In the genomic region with DNA sequence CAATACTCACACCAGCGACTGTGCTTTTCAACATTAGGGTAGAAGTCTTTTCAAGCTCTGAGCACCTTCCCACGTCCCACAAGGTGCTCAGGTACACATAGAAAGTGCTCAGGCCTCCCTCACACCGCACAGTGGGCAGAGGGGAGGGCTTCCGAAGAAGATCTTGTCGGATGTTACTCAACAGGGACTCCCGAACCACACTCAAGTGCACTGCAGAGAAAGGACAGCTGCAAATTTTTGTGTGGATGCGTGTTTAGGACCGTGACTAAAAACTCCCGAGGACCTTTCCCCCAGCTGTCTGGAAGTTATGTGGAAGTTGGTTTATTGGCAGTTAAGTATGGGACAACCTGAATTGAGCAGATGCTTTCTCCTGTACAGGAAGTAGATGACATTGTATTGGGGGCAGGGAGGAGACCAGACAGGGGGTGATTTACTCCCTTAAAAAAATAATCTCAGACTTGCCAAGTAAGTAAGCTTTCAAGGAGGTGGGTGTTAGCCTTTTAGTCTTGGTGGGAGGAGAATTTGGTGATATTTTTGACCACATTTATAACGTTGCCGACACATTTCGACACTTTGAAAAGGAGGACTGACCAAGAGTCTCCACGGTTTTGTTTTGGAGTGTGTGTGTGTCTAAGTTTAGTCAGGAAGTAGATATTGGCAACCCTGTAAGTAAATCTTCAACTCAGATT, we compare ENCODE assay signal across 10 mouse cellular contexts. TPM values are rescaled to one million over a fixed set of nuclear protein-coding genes. Genes with fewer than 3 reads are reported as not detected.
A peak's percentile ranks its signal among the peaks of the same experiment; 100 is the strongest.
DNase-seq lines count a peak whose midpoint lies in the region; ATAC-seq lines count a peak whose summit lies in the region.
"Had no signal": no experiment of that assay in that cellular context is flagged by ENCODE, and none has a peak within 500 bp of the region (broad histone marks: within the 10 kb centered on the region; RNA-seq: fewer than 3 reads in every experiment).

No protein-coding gene starts in this region.

- no peaks in the 10 kb centered on the region for H3K9me3 ChIP-seq in heart, embryonic 10.5 days
- no peaks in the 10 kb centered on the region for H3K9me3 ChIP-seq in forebrain, embryonic 11.5 days (ENCODE audit: control insufficient read depth, low read length)
- no peaks in the 10 kb centered on the region for H3K9me3 ChIP-seq in limb, embryonic 15.5 days

- no peaks in the 10 kb centered on the region for H3K36me3 ChIP-seq in heart, embryonic 10.5 days
- no peaks in the 10 kb centered on the region for H3K36me3 ChIP-seq in forebrain, embryonic 11.5 days (ENCODE audit: control insufficient read depth, insufficient read depth, low read length)
- no peaks in the 10 kb centered on the region; the same call in 1 of the 2 replicates for H3K36me3 ChIP-seq in limb, embryonic 15.5 days

- H3K4me3 ChIP-seq in heart, embryonic 10.5 days, result peak overlapping the region; percentile 19; the same call in 1 of the 2 replicates
- no peak overlapping the region for H3K4me3 ChIP-seq in forebrain, embryonic 11.5 days (ENCODE audit: low read depth, low read length)
- H3K4me3 ChIP-seq in limb, embryonic 15.5 days, result peak overlapping the region; percentile 1; the same call in 1 of the 2 replicates

- no peak for ATAC-seq in forebrain, embryonic 11.5 days (replicated peaks; ENCODE audit: low FRiP score)
- ATAC-seq in limb, embryonic 15.5 days (ENCODE audit: insufficient number of reproducible peaks, low FRiP score, low TSS enrichment, low read depth), result no peak

- peak overlapping the region; percentile 3; the same call in 1 of the 2 replicates for H3K9ac ChIP-seq in forebrain, embryonic 11.5 days (ENCODE audit: low read length)
- no peak overlapping the region for H3K9ac ChIP-seq in limb, embryonic 15.5 days

- DNase-seq in heart, embryonic 10.5 days (ENCODE audit: low spot score), result no peak
- DNase-seq in heart, postnatal 25 days (ENCODE audit: low spot score), result no peak
- DNase-seq in 3T3-L1 (ENCODE audit: low read depth, low spot score), result peak; percentile 76
- no peak for DNase-seq in forebrain, embryonic 11.5 days (ENCODE audit: low spot score)
- DNase-seq in cerebellum, adult 9-11 months, result no peak
- no peak for DNase-seq in layer of hippocampus, adult 11-12 months (ENCODE audit: low spot score)
- DNase-seq in adrenal gland, postnatal 10 days, result no peak
- DNase-seq: adrenal gland, postnatal 36 days had no signal

- intact Hi-C loops in heart, postnatal 25 days (cut with DNase I), result loop anchor here (10.0 kb wide), 1 partner anchor 413 kb away; no protein-coding TSS in a partner anchor

- H3K27ac ChIP-seq in heart, embryonic 10.5 days, result peak overlapping the region; percentile 74; the same call in 1 of the 2 replicates
- no peak overlapping the region for H3K27ac ChIP-seq in forebrain, embryonic 11.5 days (ENCODE audit: low read depth, low read length)
- H3K27ac ChIP-seq in limb, embryonic 15.5 days, result peak overlapping the region; percentile 64

- no peaks in the 10 kb centered on the region for H3K27me3 ChIP-seq in heart, embryonic 10.5 days (ENCODE audit: insufficient read depth, poor library complexity, severe bottlenecking)
- H3K27me3 ChIP-seq in forebrain, embryonic 11.5 days (ENCODE audit: control insufficient read depth, insufficient read depth, low read length), result no peaks in the 10 kb centered on the region
- no peaks in the 10 kb centered on the region for H3K27me3 ChIP-seq in limb, embryonic 15.5 days

- peaks cover 81% of the 10 kb centered on the region for H3K4me1 ChIP-seq in heart, embryonic 10.5 days
- peaks cover 51% of the 10 kb centered on the region for H3K4me1 ChIP-seq in forebrain, embryonic 11.5 days (replicated peaks; ENCODE audit: control insufficient read depth, insufficient read depth, low read length)
- peaks cover 70% of the 10 kb centered on the region for H3K4me1 ChIP-seq in limb, embryonic 15.5 days

- peak overlapping the region; percentile 40 for H3K4me2 ChIP-seq in forebrain, embryonic 11.5 days (ENCODE audit: low read depth, low read length, severe bottlenecking)
- peak overlapping the region; percentile 37 for H3K4me2 ChIP-seq in limb, embryonic 15.5 days

- 21% methylated on average over 13 of the region's 13 CpGs for WGBS in heart, embryonic 10.5 days
- 22% methylated on average over 13 of the region's 13 CpGs for WGBS in forebrain, embryonic 11.5 days
- WGBS in limb, embryonic 15.5 days, result 13% methylated on average over 13 of the region's 13 CpGs

RNA-seq across cellular contexts. Expression of a gene that starts 5.8 kb away (rescaled TPM):
- polyA plus RNA-seq in heart, embryonic 10.5 days (2016; fragmentation: Nextera tagmentation; extraction: Ambion mirVana), result 53.2 and 61.8 TPM in 2 replicates
- 10 to 100 TPM; 14.6 to 14.7 TPM for total RNA-seq in heart, postnatal 25 days (2021)
- polyA plus RNA-seq in forebrain, embryonic 11.5 days (2014; fragmentation: Nextera tagmentation; extraction: Ambion mirVana), result 146 and 150 TPM in 2 replicates
- polyA plus RNA-seq in limb, embryonic 15.5 days (2015; fragmentation: Nextera tagmentation; extraction: Ambion mirVana), result 85.4 and 90.5 TPM in 2 replicates
- 10 to 100 TPM; 22.8 to 26.1 TPM for total RNA-seq in adrenal gland, postnatal 10 days (2021)
- total RNA-seq: CH12.LX had no signal
